Mouse (Mus musculus) common myeloid progenitor, adult 5-6 weeks (primary cell): Measurements from ENCODE around the gene Cog7. TPM values are rescaled to one million over a fixed set of nuclear protein-coding genes. Genes with fewer than 3 reads are reported as not detected.

Experiments used
- ATAC-seq: replicated peaks from 2 replicates; pipeline ENCODE4 v1.8.0; 2016; ENCODE audit warnings: low read depth, mild to moderate bottlenecking, moderate TSS enrichment, inconsistent platforms; ENCODE audit not compliant: poor library complexity, severe bottlenecking
- total RNA-seq: library from RNA; stranded (forward); fragments of 200-1000, 187-1606 nt; gene quantifications from 2 replicates; pipeline ENCODE4 v1.2.3, GENCODE M21; 2017

The Cog7 gene
- 8.9 and 14.0 TPM in 2 replicates for total RNA-seq

DNA sequence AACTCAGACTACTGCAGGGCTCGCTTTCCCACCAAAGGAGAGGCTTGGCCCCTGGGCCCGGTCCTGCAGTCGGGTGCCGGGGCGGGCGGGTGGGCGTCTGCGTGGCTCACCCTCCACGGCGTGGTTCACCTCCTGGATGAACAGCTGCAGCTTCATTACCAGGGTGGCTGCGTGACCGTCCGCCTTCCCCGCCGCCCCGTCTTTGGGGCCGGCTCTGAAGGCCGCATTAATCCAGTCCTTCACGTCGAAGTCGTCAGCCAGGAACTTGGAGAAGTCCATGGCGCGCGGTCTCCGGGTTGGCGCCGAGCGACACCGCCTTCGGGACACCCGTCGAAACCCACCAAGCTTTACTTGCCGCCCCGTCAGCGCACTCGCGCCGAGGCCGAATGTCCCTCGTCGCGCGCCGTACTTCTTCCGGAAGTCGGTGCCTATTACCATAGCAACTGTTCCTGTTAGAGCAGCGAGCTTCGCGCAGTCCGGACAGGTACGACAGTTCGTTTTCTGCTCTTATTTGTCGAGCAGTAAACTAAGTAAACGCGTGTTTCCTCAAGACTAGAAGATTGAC lies at the start of gene Cog7:
Gene Cog7 (minus strand): TSS at position 405 of the 565 bp plus-strand sequence.
- peak; percentile 97 for ATAC-seq

DNA sequence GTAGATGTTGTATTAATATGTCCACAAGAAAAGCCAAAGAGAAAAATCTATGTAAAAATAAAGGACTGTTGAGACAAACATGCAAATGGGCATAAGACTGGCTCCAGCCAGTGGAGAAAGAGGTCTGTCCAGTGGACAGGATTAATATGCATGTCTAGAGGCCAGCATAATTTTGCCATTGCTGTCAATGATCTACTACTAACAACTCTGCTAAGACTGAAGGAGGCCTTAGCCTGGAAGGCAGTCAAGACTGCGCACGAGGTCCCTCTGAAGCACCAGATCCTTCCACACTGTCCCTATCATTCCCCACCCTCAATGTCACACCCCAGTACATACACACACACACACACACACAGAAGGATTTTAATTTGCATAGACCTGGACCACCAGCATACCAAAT lies 40.6 kb upstream of the Cog7 start:
- no peak for ATAC-seq

DNA sequence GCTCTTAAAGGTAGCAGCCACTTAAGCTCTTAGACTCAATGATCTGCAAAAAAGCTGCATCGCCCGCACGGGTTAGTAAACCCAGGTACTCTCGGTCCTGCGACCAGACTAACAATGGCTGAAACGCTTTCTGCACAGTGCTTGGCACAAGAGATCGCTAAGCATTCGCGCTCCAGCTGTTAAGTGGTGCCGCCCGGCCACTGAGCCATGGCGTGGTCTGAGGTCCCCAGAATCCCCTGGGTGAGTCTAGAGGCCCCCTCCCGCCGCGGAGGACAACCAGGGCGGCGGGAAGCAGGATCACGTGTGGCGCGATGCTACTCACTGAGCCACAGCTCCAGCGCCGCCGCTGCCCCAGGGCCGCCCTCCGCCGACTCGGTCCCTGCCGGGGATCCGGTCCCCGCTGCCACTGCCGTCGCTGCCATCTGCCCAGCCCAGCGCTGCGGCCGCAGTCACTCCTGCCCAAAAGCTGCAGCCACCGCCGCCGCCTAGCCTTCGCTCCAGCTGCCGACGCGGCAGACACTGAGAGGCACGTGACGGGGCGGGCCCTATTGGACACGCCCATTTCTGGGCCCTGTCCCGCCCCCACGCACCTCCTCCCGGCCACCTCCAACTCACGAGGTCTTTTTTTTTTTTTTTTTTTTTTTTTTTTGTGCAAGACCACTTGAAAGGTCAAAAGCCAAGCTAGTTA lies 39.3 kb upstream of the Cog7 start, which contains the start of gene Gga2:
Gene Gga2 (minus strand): TSS at position 556 of the 688 bp plus-strand sequence.
- peak; percentile 84 for ATAC-seq

DNA sequence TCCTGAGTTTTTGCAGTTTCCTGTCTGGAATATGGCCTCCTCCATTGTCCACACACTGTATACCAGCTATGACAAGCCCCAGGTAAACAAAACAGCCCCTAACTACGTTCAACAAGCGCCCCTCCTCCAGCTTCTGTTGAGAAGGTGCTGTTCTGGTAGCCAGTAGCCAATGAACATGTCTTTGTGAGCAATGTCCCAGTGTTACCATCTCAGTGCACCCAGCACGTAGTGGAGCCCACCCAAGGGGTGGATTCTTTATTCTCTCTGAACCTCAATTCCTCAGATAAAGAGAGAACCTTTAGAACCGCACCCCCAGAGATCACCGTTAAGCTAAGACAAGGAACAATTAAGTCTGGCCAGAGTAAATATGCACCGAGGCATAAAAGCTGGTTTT lies 38.8 kb upstream of the Cog7 start:
- ATAC-seq = 0 out of 2 replicates have a peak, but pooled peaks have one; percentile 1

DNA sequence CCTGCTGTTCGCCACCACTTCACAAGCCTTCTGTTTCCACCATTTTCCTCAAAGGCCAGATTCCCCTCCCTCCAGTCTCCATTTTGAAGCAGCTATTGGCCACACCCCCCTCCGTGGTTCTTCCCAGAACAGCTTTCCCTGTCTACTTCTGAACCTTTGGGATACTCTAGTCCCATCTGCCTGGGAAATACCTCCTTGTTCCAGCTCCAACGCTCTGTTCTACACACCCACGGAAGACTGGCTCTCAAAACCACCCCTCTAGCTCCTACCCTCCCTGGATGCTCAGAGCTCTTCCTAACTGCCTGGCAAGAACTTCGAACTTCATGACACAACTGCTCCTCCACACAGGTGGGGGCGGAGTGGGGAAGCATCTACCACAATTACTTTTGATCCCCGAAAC lies 37.5 kb upstream of the Cog7 start:
- no peak for ATAC-seq

DNA sequence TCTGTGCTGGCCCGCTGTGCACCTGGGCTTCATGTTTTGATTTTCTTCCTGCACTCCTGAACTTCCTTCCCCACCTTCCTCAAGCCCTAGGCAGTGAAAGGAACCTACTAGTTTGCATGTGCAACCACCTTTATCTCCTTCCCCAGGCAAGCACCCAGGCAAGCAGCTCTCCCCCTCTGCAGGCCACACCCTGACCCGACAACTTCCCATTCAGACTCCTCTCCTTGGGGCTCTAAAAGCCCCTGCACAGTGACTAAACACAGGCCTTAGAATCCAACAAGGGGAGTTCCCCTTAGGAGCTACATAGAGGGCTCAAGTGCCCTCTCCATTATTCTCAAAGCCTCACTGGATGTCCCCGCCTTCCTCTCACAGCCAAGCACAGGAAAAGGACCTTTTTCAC lies 36.7 kb upstream of the Cog7 start:
- ATAC-seq = peak; percentile 77

DNA sequence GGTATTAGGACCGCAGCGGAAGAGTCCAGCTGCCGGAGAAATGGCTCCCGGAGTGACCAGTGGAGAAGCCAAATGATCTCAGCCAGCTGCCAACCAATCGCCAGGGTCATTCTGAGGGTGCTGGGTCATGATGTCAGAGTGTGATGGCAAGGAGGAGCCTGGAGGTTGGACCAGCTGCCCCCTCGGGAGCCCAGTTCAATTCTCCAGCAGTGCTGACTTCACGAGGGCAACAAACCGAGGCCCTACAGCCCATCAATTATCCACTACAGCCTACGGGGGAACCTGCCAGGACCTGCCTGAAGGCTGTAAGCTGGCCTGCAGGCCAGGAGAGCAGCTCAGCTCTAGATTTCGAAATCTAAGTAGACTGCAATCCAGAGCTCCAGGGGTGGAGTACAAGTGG lies 34.2 kb upstream of the Cog7 start:
- ATAC-seq = no peak

DNA sequence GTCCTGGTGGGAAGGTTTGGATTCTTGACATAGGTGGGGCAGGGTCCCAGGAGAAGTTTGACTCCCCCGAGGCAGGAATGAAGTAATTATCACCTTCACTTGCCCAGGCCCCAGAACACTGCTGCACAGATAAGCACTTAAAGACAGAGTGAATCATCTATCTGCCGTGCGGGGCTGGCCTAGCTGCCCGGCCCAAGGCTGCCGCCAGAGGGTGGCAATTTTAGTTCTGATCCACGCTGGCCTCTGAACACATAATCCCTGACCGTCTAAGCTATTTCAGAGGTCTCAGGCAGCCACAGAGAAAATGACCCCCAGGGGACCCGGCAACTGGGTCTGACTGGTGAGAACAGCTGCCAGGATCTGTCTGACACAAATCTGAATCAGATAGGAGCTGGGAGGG lies 33.6 kb upstream of the Cog7 start:
- ATAC-seq = no peak

DNA sequence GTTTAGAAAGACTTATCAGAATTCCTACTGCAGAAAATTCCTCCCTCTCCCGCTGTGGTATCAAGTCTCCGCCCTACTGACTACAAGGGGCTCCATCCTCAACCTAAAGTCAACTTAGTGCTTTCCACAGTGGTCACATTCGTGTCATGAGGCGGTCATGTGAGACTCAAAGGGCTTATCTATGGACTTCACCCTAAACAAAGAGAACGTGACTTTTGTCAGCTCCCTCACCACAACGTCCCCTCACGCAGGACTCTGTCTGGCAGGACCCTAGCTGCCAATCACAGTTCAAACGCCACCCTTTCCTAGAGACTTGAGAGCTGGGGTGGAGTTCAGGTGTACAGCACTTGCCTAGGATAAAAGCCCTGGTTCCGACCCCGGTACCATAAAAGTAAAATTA lies 31.4 kb upstream of the Cog7 start:
- ATAC-seq = no peak

DNA sequence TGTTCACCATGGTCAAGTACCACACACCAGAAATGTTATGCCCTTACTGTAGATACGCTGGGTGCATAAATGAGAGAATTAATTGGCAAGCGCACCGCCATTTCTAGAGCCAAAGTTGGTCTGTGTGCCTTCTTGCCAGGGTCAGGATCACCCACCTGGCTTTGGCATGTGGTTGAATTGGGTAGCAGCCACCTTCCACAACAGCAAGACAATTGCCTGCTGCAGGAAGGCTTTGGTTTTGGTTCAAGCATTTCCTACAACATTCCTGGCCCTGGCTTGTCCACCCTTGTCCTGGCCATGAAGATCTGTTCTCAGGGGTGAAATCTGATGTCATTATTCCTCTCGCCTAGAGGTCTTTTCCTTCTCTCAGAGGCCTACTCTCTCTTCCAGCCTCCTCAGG lies 30.9 kb upstream of the Cog7 start:
- no peak for ATAC-seq

DNA sequence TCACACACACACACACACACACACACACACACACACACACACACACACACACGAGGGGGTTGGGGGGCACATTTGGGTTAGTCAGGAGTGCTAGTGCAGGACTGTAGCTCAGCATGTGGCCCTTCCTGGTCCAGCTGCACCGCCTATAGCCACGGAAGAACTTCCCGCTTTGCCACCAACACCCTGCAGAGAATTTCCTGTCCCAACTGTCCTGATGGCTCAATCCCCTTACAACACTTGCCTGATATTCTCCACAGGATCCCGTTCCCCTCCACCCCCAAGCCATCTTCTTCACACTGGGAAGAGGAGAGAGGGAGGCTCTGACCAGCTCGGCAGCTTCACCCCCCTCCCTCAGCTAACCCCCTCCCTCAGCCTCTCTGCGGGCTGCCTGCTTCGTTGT lies 18.9 kb upstream of the Cog7 start:
- ATAC-seq = no peak

DNA sequence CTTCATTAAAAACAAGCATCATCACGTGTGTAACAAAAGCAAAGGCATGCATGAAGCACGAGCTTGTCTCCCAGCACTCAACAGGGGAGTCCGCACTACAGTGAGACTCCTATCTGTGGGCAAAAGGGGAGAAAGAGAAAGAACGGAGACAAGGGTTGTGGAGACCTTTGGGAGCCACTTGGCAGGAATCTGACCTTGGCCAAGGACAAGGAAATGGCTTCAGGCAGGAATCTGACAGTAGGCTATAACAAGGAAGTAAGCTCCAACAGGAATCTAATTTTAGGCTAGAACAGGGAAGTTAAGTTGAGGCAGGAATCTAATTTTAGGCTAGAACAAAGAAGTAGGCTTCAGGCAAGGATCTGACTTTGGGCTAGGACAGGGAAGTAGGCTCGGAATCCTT lies 14.4 kb upstream of the Cog7 start:
- ATAC-seq = no peak

DNA sequence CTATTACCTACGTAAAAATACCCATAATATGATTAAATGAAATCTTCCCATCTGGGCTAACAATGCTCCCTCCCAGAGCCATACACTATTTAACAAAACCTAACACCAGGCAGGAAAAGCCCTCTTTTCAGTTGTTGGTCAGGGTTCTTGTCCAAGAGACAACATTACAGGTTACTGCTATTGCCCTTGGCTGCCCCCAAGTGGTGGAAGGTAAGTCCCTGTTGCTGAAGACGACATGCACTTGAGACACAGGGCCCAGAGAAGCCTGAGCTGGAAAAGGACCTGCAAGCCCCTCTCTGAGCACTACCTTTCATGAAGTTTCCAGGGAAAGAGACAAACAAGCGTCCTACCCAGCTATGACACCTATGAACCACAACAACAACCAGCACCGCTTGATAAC lies 6.5 kb downstream of the Cog7 start:
- ATAC-seq = peak; percentile 79

DNA sequence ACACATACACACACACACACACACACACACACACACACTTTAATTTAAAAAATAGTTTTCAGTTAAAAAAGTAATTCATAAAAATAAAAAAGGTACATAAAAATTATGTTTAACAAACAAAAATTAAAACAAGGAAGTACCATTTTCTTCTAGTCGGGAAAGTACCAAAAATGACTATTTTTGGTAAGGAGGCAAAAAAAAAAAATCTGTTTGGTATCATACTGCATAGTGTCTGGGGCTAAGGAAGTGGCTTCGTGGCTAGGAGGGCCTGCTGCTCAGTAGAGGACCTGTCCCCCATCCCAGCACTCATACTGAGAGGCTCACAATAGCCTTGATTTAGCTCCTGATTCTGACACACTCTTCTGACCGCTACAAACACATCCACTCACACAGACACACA lies 9.8 kb downstream of the Cog7 start:
- no peak for ATAC-seq

DNA sequence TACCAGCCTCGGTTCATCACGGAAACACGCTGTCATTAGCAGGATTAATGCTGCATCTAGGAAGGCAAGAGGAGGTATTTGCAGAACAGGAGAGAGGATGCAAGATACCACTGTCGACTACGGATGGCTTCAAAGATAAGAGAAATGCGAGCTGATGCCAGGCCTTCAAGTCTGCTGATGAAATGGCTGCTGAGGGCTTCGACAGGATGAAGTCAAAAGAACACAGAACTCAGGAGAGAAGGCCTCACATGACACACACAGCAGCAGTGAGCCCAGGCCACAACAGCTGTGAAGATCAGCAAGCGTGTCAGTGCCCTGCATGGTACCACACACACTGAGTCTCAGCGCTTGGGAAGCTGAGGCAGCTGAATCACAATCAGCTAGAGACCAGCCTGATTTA lies 11.3 kb downstream of the Cog7 start:
- no peak for ATAC-seq

DNA sequence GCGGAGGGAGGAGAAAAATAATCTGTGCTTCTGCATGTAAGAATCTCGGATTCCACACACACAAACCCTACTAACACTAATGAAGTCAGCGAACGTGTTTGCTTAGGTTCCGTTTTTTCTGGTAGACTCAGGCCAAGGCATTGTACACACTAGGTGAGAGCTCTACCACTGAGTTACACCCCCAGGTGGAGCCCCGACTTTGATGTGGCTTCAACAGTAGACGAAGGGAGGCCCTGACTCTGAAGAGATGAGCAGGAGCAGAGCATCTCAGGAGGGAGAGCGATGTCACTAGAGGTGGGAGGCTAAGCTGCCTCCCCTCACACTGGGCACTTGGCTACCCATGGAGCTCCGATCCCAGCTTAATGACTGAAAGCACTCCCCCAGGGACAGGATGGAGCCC lies 12.7 kb downstream of the Cog7 start:
- ATAC-seq = no peak

DNA sequence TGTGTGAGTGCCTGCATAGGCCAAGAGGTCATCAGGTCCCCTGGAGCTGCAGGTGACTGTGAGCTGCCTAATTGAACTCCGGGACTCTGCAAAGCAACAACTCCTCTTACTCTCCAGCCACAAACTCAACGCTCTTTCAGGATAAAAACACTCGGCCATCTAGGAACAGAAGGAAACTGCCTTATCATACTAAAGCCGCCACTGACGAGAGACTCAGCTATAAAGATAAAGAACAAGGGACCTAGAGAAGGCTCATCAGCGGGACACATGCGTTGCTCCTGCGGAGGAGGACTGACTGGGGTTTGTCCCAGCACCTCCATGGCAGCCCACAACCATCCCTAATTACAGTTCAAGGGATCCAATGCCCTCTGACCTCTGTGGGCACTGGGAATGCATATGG lies 13.3 kb downstream of the Cog7 start:
- ATAC-seq = no peak

DNA sequence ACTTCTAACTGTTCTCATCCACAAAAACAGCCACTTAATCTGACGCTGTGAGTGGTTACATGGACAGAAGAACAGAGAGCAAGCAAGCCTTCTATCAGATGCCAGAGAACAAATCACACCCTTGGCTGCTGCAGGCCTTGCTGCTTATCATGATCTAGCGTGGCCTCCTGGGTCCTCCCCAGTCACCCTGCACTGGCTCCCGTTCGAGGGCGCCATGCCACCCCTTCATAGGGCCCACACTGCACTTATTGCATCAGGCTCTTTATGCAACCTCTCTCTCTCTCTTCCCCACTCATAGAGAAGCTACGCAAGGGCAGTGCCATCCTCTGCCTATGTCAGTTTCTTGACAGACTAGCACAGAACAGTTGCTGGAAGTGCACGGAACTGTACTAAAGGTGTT lies 15.3 kb downstream of the Cog7 start:
- no peak for ATAC-seq

DNA sequence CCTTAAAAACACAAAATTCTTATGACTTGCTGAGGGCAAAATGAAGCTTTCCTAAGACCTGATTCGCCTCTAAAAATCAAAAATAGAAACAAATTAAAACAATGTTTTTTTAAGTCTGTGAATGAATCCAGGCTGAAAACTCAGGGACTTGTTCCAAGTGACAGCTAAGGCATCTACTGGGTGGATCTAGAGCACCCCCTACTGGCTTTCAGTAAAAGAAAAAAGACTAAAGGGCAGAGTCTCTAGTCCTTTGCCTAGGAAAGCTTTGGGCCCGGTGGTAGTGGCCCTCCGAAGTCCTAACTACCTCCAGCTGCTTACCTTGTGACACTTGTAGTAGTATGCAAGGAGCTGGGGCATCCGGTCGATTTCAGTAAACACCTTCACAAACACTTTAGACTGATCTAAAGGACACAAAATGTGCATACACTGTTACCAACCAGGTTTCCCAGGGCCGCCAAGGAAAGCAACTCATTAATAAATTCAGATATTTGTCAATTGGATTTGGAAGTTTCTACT lies 17.6 kb downstream of the Cog7 start:
- peak; percentile 62 for ATAC-seq

DNA sequence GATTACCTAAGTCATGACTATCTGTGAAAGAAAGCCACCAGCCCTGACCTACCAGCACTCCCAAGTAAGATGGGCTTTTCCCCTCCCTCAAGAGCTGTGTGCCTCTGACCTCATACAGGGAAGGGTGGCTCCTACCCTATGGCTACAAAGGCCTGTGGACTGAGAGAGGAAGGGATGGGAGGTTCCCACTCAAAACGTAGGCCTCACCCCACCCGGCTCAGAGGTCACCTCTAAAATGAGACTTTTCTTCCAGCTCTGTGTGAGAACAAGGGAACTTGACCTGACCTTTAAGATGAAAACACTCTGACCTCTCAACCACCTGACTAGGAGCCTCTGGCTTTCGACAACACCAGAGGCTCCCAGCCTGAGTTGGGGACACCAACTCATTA lies 18.9 kb downstream of the Cog7 start:
- ATAC-seq = no peak

DNA sequence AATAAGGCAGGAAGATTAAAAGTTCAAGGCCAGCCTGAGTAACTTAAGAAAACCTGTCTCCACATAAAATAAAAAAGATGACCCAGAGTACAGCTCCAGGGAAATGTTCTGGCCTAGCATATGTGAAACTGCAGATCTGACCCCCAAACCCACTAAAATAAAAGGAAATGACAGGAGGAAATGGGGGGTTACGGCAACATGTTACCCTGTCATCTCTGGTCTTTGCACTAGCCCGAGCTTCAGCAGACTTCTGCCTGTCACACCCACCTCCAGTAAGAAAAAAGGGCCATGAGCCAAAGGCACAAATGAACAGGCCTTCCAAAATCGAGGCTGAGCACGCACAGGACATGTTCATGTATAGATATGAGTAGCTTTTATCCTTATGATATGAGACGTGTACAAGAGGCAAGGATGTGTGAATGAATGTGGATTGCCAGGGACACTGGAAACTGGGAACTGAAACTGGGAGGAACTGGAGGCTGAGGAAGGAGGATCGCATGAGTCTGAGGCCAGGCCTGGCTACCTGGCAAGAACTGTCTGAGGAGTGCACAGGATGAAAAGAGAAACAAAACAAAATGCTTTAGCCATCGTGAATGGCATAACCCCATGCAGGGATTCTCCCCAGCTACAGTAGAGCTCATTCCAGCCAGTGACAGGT lies 19.5 kb downstream of the Cog7 start:
- ATAC-seq = peak; percentile 62
